Mouse (Mus musculus) frontal cortex, postnatal 25 days (tissue): ENCODE measurements at regions not wholly inside any gene's neighbourhood (a gene's known extent, or its start where the extent isn't known, plus 50 kb on each side); places are given as distances from the start of the nearest gene placed in this dataset.

Experiments used
- DNase-seq, 2 experiments: peaks; one replicate each; pipeline ENCODE4 v3.0.0; 2022; ENCODE audit warnings: low spot score in 2 of 2

DNA sequence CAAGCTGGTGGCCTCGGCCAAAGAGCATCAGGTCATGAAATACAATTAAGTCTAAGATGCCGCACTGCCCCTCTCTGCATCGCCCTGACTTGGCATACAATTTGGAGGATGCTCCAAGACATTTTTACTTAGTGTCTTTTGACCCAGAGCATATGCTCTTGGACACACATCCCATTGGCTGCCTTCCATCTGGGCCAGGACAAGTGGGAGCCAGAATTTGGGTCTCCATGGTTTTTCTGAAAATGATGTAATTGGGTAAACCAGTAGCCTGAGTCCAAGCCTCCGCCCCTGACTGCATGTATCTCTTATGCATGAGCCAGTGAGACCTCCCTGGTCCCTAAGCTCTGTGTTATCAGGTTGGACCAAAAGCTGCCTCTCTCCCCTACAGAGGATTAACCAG, 117.1 kb upstream of the Rpl38 start:
- DNase-seq = no peak

DNA sequence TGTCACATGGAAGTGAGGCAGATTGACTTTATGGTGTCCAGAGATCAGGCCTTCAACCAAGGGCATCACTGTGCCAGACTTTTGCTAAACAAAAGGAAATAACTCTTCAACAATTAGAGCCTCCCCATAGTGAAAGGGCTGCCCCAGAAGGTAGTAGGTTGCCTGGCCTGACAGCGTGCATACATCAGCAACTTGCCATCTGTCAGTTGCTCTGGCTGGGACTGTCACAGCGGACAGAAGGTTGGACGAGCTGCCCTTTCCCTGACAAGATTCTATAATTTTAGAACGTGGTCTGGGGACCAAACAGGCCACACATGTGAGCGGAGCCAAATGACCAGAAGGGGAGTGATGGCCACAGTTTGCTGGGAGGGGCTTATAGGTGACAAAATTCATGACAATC, 119.7 kb upstream of the Rpl38 start:
- DNase-seq = no peak

DNA sequence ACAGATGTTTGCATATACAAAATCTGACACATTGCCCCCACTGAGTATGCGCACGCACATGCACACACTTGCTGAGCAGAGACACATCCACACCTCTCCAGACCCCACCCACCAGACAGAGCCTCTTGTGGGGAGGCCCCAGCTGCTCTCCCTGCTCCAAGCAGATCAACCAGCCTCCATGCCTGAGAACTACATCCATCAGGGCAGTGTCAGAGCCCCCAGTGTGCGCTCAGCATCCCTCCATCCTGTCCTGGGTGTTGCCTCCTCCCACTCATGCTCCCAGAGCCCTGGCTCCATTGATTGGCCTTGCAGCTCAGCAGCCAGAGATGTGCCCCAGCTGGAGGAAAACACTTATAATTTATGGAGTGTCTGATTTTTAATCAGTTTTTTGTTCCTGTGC, 124.1 kb upstream of the Rpl38 start:
- no peak for DNase-seq

DNA sequence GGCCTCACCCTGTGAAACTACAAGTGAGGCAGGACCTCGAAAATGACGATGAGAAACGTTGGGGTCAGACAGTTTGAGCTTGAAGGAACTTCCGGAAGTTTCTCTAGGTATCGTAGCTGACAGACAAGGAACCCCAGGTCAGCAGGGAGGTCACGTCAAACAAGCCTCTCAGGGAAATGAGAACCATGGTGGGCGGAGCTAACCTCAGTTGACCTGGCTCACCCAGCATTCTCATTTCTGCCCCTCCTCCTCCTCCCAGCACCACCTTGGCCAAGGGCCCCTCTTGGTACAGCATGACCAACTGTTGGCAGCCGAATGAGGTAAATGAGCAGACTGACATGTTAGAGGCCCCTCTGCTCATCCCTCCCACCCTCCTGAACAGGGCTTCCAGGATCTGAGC, 126.2 kb upstream of the Rpl38 start:
- no peak for DNase-seq

DNA sequence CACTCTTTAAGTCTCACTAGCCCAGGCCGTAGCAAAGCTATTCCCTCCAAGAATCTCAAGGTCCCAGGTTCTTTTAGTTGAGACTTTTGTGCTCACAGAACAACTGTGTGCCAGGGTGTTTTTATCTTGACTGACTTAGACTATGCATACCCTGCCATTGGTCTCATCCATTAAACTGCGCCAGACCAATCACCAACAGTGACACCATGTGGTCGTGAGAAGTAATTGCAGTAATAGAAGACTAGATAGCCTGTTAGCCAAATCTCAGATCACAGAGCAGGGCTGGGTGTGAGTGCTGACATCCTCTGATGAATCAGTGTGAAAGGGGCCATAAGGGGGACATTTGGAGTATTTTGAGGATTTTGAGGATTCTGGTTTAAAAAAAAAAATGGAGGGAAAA, 127.8 kb upstream of the Rpl38 start:
- DNase-seq = no peak

DNA sequence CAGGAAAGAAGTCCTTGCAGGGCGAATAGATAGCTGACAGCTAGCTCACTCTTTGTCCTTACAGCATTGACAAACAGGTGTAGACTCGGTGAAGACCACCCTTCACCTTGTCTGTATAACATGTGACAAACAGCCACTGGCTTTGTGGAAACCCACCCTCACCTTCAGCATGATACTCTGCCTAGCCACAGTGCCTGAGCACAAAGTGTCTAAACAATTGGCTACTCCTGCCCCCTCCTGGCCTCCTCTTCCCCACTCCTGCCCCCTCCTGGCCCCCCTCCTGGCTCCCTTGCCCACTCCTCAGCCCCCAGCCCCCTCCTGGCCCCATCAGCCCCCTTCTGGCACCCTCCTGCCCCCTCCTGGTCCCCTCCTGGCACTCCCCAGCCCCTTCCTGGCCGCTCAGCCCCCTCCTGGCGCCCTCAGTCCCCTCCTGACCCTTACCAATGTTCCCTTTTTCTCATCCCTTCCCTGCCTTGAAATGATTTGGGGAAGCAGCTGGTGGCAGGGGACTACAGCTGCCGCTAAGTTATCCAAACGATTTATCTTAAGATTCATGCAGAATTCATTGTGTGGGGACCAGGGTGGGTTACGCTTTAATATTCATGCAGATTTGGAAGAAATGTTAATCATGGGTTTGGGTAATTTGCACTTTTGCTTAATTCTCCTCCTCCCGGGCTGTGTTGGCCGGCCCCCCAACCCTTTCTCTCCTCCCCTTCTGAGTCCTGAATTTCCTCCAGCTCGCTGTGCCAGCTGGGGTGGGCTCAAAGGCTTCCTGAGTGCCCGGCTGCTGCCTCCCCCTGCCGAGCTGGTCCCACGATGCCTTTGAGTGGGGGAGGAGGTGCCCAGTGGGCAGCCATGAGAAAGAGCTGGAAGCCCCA, 131.5 kb upstream of the Rpl38 start:
- DNase-seq = no peak

DNA sequence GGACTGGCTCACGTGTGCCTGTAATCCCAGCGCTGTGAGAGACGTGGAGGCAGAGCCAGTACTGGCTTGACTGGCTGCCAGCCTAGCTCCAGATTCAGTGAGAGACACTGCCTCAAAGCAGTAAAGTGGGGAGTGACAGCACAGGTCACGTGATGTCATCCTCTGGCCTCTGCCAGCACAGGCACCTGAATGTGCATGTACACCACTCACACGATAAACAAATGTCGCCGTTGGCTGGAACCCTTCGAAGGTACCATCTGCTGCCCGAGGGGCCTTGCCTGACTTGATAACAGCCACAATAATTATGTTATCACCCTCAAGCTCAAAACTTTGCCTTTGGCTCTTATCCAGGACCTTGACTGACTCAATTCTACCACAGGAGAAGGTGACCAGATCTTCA, 132.4 kb upstream of the Rpl38 start:
- no peak for DNase-seq

DNA sequence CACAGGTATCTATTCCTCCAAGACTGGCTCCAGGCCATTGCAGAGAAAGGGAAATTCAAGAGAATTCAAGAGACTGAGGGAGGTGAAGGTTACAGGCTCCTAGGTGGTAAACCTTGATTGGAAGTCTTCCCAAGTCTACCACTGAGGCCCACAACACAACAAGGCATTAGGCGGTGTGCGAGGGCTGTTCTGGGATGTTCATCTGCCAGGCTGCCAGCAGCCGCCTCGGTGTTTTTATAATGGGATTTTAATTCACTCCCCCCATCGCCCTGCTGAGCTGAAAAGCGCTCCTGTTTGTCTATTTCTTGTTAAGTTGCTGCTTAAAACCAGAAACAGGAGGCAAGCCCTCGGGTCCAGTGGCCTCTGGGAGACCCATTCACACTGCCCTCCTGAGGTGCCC, 133.9 kb upstream of the Rpl38 start:
- DNase-seq = no peak

DNA sequence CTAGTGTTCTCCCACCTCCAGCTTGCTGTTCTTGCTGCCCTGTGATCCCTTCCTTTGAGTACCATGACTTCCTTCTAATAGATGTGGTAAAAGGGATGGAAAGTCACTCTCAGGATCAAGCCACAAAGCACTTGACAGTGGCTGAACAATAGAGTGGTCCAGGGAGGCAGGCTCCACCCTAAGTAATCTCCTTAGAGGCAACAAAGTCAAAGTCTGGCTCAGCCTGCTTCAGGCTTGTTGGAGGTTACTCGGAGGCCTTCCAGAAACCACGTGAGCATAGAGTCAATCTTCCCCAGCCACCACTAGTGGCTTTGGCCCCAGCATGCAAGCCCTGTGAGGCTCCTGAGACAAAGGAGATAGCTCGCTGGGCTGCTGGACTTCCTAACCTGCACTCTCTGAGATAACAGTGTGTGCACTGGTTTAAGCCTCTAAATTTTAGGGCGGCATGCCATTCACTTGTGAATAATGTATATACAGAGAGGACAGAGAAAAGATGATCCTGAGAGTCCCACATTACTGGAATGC, 137.0 kb upstream of the Rpl38 start:
- no peak for DNase-seq

DNA sequence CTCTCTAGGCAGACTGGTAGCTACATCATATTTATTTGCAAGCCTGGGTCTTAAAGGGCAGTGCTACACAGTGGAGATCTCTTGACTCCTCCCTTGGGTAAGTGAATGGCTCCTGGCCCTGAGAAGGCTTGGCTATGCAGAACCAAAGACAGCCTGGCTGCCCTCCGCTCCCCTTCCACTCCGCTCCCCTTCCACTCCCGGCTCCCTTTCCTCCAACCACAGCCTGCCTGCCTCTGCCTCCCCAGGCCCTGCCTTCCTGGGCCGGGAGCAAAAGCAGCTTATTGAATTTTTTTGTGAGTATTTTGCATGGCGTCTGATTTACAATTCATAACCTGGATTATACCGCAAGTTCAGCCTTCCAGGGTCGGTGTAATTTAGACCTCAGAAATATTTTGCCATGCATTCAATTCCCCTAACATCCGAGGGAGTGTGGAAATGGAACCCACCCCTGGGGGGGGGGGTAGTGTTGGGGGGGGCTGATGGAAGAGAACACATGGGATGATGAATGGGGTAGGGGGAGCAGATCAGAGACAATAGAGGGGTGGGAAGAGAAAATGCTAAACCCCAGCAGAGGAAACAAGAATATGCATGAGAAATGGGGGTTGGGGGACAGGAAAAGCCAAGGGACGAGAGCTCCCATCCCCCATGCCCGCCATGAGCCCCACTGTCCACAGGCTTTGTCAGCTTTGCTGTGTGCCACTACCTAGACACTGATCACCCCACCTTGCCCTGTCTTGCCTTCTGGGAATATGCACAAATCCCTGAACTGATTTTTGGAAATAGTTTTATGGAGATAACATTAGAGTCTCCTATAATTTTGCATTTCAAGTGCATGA, 139.2 kb upstream of the Rpl38 start:
- no peak for DNase-seq

DNA sequence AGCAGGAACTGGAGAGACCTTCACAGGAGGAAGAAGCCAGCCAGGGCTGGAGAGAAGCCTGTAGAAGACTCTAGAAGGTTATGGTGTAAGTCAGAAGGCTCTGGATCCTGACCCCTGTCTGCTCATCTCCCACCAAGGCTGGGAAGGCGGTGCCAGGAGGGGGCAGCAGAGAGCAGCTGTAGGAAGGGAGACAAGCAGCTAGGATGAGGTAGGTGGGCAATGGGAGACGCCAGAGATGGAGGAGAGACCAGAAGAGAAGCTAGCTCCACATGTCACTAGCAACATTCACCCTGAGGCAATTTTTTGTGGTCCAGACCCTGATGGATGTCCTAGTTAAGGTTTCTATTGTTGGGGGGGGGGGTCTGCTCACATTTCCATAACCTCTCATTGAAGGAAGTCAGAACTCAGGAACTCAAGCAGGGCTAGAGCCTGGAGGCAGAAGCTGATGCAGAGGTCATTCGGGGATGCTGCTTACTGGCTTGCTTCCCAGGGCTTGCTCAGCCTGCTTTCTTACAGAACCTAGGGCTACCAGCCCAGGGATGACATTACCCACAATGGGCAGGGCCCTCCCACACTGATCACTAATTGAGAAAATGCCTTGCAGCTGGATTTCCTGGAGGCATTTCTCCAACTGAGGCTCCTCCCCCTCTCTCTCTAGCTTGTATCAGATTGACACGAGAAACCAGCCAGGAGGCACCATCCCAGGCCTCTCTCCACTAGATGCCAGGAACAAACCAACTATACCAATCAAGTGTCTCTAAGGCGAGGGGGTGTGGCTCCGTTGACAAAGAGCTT, 144.7 kb upstream of the Rpl38 start:
- peak; percentile 55 to 63 for DNase-seq

DNA sequence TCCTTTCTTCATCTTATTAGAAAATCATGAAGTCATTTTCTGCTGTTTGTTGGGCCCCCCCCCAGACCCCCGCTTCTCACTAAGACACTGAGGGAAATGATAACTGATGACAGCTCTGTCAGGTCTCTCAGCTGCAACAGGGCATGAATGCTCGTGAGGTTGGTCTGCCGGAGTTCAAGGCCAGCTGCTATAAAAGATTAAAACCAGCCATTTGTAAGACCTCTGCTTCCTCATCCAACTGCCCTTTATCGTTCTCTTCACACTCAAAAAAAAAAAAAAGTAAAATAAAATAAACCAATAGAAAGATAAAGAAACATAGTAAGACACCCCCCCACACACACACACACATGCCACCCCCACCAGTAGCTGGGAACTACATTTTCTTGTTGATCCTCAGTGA, 153.0 kb upstream of the Rpl38 start:
- DNase-seq = no peak

DNA sequence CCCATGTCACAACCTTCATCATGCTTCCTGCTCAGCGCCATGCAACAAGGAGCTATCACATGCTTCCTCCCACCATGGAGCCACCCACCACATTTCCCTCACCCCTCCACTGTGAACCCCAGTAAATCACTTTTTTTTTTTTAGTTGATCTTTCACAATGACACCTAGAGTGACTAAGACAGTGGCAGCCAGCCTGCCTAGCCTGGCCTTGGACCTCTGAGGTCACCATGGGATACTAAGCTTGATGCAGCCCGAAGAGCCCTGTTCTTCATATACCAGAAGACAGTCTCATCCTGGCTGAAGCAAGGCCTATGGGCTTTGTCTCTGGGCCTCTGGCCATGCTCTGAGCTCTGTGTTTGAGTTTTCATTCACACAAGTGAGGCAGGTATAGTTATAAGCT, 154.2 kb upstream of the Rpl38 start:
- DNase-seq = no peak

DNA sequence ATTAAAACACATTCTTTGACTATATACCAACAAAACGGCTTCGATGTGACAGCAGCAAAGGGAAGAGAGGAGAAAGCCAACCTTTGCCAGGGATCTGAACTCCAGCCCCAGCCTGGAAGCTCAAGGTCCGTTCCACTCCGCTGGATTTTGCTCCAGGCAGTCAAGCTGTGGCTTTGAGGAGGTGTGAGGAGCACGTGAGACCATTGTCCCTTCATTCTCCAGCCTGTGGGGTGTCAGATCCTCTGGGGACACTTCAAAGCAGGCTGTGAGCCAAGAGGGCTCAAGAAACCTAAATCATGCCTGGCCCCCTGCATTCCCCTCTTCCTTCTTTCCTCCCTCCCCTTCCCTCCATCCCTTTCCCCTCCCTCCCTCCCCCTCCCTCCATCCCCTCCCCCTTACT, 154.9 kb upstream of the Rpl38 start:
- no peak for DNase-seq

DNA sequence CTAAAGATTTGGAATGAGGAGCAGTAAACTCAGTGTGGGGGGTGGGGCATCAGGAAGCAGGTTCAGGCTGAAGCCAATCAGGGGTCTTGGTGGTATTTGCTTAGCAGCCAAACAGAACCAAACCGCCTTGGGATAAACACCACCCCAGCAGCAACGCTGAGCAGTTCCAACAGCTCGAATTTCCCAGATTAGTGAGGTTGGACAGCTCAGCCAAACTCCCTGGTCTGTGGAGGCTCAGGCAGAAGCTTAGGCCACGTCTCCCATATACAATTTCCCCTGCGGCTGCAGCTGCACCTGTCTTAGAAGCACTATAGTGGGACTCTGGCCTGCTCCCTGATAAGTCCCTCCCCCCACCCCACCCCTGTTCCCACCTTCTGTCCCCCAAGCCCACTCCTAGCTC, 156.3 kb upstream of the Rpl38 start:
- no peak for DNase-seq

DNA sequence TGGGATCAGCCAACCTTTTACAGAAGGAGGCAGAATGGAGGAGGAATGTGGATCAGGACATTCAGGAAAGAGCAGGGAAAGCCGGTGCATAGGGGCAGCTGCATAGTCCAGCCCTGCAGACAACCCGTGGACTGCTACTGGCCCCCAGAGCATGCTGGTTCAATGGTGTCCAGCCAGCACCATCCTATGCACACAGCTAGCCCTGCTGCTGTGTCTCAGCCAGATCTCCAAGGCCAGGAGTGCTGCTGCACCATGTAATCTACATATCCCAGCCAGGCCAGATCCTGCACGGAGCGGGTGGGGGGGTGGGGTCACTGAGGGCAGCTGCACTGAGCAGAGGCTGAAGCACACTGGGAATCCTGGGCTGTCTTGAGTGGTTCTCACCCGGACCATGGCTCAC, 165.8 kb upstream of the Rpl38 start:
- DNase-seq = no peak

DNA sequence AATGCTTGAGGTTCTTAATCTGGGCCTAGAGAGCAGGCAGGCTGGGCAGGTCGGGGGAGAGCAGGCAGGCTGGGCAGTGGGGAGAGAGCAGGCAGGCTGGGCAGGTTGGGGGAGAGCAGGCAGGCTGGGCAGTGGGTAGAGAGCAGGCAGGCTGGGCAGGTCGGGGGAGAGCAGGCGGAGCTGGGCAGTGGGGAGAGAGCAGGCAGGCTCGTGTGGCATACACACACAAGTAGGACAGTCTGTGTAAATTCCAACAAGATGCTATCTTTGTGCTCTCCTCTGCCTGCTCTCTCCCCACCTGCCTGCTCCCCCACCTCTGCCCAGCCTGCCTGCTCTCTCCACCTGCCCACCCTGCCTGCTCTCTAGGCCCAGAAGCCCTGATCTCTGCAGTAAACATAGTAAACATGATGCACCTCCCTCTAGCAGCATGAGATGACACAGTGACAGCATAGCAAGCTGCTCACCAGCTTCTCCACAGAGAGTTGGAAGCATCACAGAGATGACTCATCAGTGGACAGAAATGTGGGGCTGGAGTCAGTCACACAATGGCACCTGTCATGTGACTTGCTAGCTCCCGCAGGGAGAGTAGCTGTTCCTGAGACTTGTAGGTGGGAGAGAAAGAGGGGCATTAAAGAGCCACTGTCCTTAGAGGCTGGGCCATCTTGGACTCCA, 166.3 kb upstream of the Rpl38 start:
- no peak for DNase-seq

DNA sequence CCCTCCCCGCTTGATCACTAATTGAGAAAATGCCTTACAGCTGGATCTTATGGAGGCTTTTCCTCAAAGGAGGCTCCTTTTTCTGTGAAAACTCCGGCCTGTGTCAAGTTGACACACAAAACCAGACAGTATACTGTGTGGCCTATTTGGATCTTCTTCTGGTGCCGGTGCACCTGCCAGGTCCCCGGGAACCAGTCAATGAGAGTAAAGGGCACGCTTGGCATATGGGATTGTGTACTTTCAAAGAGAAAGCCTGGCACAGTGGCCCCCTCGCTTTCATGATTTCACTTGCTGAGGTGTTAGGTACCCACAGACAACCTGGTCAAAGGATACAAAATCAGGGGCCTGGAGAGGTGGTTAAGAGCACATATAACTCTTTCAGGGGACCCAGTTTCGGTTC, 167.9 kb upstream of the Rpl38 start:
- no peak for DNase-seq

DNA sequence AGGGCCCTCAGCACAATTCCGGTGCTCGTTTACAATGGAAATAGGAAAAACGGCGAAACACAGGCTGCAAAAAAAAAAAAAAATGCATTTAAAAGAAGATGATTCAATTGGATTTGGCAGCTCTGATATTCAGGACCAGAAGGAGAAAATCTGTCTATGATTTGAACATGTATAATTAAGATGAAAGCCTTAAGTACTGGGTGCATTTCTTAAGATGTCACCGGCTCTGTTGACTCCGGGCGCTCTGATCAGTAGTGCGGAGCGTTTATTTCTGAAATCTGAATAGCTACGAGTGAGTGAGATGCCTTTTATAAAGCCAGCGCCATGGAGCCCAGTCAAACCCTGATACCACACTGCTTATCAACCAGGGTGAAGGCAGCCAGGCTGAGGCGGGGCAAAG, 168.7 kb upstream of the Rpl38 start:
- no peak for DNase-seq

DNA sequence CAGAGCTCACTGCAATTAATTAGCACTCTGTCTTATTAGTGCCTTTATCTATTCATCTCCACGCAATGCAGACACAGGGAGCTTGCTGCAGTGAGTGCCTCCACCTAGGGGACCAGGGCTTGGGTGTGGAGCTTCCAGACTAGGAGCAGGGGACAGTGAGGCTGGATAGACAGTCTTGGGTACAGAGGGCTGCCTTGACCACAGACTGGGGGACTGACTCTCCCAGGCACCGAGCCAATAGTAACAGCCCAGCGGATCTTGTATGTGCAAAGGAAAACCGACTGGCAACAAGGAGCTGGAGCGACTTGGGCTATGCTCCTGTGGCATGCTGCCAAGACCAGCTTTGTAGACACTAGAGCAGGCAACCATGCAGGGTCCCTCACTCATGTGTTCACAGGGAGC, 172.8 kb upstream of the Rpl38 start:
- DNase-seq = no peak

DNA sequence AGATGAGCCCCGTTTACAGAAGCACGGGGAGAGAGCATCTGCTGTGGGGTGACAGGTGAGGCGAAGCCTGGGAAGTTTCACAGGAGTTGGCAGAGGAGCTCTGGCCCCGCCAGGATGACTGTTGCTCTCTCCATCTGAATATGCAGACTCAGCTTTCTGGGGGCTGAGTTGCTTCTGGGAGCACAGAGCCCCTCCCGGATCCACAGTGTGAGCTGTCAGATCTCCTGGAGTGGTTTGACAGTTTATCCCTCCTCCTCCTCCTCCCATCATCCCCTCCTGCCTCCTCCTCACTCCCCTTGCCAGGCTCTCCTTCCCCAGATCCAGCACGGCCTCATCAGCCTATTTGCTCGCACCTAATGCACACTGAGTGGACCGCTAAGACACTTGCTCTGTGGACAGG, 181.9 kb upstream of the Rpl38 start:
- no peak for DNase-seq

DNA sequence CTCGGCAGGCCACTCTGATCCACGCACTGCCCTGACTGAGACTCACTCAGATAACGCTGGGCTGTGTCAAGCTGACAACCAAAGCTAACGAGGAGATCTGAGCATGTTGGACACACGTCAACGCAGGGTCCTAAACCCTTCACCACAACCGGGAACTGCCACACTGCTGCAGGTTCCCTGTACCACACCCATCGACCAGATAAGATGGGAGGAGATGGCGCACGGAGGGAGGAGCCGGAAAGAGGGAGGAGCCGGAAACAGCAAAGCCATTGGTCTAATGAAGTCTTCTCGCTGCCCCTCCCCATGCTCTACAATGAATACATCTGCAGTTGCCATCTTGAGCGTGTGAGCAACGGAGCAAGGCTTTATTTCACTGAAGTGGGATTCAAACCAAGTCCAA, 182.9 kb upstream of the Rpl38 start:
- DNase-seq = no peak
